Mouse (Mus musculus): ENCODE data around the gene Klk1b5. TPM values are rescaled to one million over a fixed set of nuclear protein-coding genes. Genes with fewer than 3 reads are reported as not detected.
"Not testable (repeated sequence)": the region's sequence is repeated elsewhere in the genome, so short reads cannot be mapped to it uniquely, and the experiment has no call there.

Klk1b5 gene
- not detected in 2 replicates for polyA plus RNA-seq (2015; fragmentation: Nextera tagmentation; extraction: Ambion mirVana)

DNA sequence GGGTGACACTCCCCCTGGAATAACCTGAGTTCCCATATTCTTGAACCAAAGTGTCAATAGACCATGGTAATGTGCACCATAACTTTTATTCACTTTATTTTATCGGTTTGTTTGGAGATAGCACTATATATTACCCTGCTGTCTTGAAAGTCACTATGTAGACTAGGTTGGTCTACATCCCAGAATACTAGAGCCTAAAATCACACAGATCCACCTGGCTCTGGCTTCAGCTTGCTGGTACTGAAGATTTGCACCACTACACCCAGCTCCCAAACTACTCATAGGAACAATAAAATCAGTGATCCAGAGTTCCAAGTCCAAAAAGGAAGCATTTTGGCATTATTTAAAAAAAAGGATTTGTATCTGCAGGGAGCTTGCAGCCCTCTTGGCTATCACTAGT is at the start of gene Klk1b5:
Gene Klk1b5, plus strand, starts transcription at position 301 of the 400 bp plus-strand sequence.
- Histone ChIP-seq H3K4me2 (no peak within 1 kb of the TSS), H3K27me3 (no peaks in the 10 kb centered on the region), H3K9ac (no peak within 1 kb of the TSS), H3K36me3 (no peaks in the 10 kb centered on the region), H3K4me3 (no peak within 1 kb of the TSS), H3K4me1 (replicated peaks) (no peaks in the 10 kb centered on the region), H3K9me3 (no peaks in the 10 kb centered on the region), H3K27ac (replicated peaks) (no peak within 1 kb of the TSS)
- 97% methylated on average over 1 of the region's 1 CpGs for WGBS
- no peak for ATAC-seq (ENCODE audit: low FRiP score, low read depth)

DNA sequence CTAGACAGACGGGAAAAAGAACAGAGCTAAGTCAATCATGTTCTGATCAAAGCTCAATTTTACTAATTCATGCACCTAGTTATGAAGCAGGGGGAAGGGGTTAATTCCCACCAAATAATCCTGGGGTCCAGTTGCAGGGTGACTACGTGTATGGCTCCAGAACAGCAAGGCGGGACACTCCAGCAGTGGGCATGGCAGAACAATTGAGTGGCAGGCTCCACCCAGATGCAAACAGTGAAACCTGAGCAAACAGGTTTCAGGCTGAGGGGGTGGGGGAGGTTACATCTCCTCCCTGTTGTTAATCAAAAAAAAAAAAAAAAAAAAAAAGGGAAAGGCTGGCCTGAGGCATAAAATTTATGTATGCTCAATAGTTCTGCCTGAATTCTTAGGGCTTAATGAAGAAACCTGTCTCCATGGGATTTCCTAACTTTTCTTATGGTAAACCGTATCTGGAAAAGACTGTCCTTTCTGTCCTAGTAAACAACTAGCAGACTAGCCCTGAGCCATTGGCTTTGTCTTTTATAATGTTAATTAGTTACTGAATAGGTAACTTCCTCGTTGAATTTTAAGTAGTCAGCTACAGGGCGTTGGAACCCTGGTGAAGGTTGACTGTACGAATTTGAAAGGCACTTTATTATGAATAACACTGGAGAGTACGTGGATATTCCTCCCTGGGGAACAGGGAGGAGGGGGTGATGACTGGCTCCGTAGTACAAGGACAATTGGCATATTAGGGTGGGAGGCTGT is 36.3 kb upstream of the Klk1b5 start:
- H3K4me2 ChIP-seq = no peak overlapping the region
- H3K27me3 ChIP-seq = no peaks in the 10 kb centered on the region
- 44% methylated on average over 9 of the region's 9 CpGs for WGBS
- H3K4me1 ChIP-seq (replicated peaks) = no peaks in the 10 kb centered on the region
- no peaks in the 10 kb centered on the region for H3K9me3 ChIP-seq
- no peak for ATAC-seq (ENCODE audit: low FRiP score, low read depth)
- no peak overlapping the region for H3K9ac ChIP-seq
- H3K27ac ChIP-seq (replicated peaks) = no peak overlapping the region
- no peak overlapping the region for H3K4me3 ChIP-seq
- H3K36me3 ChIP-seq = no peaks in the 10 kb centered on the region

DNA sequence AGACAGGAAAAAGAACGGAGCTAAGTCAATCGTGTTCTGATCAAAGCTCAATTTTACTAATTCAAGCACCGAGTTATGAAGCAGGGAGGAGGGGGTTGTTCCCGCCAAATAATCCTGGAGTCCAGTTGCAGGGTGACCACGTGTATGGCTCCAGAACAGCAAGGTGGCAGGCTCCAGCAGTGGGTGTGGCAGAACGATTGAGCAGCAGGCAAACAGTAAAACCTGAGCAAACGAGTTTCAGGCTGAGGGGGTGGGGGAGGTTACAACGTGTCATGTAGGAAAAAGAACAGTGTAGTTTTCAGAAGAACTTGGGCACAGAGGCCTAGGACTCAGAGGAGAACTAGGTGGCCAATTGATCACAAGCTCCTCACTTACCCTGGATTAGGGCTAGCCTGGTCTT is 29.2 kb upstream of the Klk1b5 start:
- not testable (repeated sequence) for H3K9me3 ChIP-seq; H3K9ac ChIP-seq; H3K4me1 ChIP-seq (replicated peaks); H3K27ac ChIP-seq (replicated peaks); H3K27me3 ChIP-seq; H3K36me3 ChIP-seq; H3K4me2 ChIP-seq; ATAC-seq (ENCODE audit: low FRiP score, low read depth); H3K4me3 ChIP-seq
- WGBS = 75% methylated on average over 8 of the region's 8 CpGs

DNA sequence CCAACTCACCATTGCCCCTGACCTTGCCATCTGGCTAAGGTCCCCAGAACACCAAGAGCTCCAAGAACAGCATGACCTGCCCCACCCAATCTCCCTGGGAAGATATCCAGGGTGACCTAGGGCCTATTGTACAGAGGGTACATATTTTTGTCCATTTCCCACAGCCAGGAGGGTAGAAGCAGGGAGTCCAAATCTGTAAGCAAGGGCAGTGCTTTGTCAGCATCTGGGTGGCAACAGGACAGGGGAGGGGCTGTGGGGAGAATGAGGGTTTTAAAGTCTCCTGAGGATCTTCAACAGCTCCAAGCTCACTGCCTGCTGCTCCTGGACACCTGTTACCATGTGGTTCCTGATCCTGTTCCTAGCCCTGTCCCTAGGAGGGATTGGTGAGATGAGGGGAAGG is 27.8 kb upstream of the Klk1b5 start, which contains the start of gene Klk1b24:
Gene Klk1b24, plus strand, starts transcription at position 301 of the 400 bp plus-strand sequence.
- not testable (repeated sequence) for H3K4me3 ChIP-seq, H3K4me2 ChIP-seq

DNA sequence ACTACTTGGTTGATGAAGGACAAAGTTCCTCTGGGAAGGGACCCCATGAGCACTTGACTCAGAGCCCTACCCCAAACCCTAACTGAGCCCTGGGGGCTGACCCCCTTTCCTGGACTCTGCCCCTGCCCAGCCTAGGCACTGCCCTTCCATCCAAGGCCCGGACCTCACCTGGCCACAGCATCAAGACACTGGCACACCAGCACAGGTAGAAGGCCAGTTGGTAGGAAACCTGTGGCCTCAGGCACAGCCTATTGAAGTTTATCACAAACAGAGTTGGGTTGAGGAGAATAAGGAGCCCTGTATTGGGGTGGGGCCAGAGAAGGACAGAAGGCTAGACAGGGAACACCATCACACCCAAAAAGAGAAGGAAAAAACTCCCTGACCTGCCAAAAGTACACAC is 22.3 kb upstream of the Klk1b5 start:
- H3K9ac ChIP-seq; ATAC-seq (ENCODE audit: low FRiP score, low read depth); H3K27me3 ChIP-seq; H3K4me3 ChIP-seq; H3K27ac ChIP-seq (replicated peaks); H3K4me1 ChIP-seq (replicated peaks); H3K36me3 ChIP-seq; H3K9me3 ChIP-seq; H3K4me2 ChIP-seq: not testable (repeated sequence)
- WGBS = 88% methylated on average over 1 of the region's 1 CpGs

More for the DNA sequence above, 27.8 kb upstream of the Klk1b5 start, which contains the start of gene Klk1b24:
- H3K36me3 ChIP-seq; ATAC-seq (ENCODE audit: low FRiP score, low read depth); H3K27me3 ChIP-seq; H3K27ac ChIP-seq (replicated peaks); H3K9me3 ChIP-seq; H3K9ac ChIP-seq; H3K4me1 ChIP-seq (replicated peaks): not testable (repeated sequence)

DNA sequence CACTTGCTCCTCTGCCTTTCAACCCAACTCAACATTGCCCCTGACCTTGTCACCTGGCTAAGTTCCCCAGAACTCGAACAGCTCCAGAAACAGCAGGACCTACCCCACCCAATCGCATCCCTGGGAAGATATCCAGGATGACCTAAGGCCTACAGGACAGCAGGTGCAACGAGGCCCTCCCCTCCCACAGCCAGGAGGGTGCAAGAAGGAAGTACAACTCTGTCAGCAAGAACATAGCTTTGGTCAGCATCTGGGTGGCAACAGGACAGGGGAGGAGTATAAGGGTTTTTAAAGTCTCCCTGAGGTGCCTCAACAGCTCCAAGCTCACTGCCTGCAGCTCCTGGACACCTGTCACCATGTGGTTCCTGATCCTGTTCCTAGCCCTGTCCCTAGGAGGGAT is 17.9 kb upstream of the Klk1b5 start, which contains the start of gene Klk1b3:
Gene Klk1b3, plus strand, starts transcription at position 301 of the 400 bp plus-strand sequence.
- 63% methylated on average over 3 of the region's 3 CpGs for WGBS
- H3K9me3 ChIP-seq = no peaks in the 10 kb centered on the region
- H3K36me3 ChIP-seq = no peaks in the 10 kb centered on the region
- no peak for ATAC-seq (ENCODE audit: low FRiP score, low read depth)
- no peak within 1 kb of the TSS for H3K27ac ChIP-seq (replicated peaks)
- H3K4me2 ChIP-seq = no peak within 1 kb of the TSS
- H3K27me3 ChIP-seq = no peaks in the 10 kb centered on the region
- H3K9ac ChIP-seq = no peak within 1 kb of the TSS
- no peak within 1 kb of the TSS for H3K4me3 ChIP-seq
- H3K4me1 ChIP-seq (replicated peaks) = no peaks in the 10 kb centered on the region

DNA sequence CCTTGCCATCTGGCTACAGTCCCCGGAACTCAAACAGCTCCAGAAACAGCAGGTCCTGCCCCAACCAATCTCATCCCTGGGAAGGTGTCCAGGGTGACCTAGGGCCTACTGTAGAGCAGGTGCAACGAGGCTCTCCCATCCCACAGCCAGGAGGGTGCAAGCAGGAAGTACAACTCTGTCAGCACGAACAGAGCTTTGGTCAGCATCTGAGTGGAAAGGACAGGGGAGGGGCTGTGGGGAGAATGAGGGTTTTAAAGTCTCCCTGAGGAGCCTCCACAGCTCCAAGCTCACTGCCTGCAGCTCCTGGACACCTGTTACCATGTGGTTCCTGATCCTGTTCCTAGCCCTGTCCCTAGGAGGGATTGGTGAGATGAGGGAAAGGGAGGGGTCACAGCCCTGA is 8.6 kb upstream of the Klk1b5 start, which contains the start of gene Klk1b4:
Gene Klk1b4, plus strand, starts transcription at position 301 of the 400 bp plus-strand sequence.
- H3K27me3 ChIP-seq; ATAC-seq (ENCODE audit: low FRiP score, low read depth); H3K9me3 ChIP-seq; H3K4me1 ChIP-seq (replicated peaks); H3K27ac ChIP-seq (replicated peaks); H3K4me2 ChIP-seq; H3K9ac ChIP-seq; H3K4me3 ChIP-seq; H3K36me3 ChIP-seq: not testable (repeated sequence)
- 60% methylated on average over 3 of the region's 3 CpGs for WGBS

DNA sequence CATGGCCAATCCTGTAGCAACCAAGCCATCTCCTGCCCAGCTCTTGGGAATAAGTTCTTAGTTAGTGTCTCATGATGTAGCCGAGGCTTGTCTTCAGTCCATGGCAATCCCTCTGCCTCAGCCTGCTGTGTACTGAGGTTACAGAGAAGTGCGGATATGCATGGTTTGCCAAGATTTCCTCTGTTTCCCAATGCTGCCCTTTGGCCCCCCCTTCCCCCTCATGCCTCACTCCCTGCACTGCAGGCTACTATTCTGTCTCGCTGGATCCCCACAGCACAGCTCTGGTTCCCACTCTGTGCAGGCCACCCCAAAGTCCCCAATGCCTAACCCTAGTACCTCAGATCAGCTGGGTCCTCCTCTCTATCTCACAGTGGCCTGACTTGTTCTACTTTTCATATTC is 7.4 kb upstream of the Klk1b5 start:
- no peak for ATAC-seq (ENCODE audit: low FRiP score, low read depth)
- no peaks in the 10 kb centered on the region for H3K9me3 ChIP-seq
- H3K4me2 ChIP-seq = no peak overlapping the region
- no peak overlapping the region for H3K9ac ChIP-seq
- H3K27me3 ChIP-seq = no peaks in the 10 kb centered on the region
- H3K4me1 ChIP-seq (replicated peaks) = no peaks in the 10 kb centered on the region
- H3K4me3 ChIP-seq = no peak overlapping the region
- 77% methylated on average over 3 of the region's 3 CpGs for WGBS
- no peak overlapping the region for H3K27ac ChIP-seq (replicated peaks)
- no peaks in the 10 kb centered on the region for H3K36me3 ChIP-seq

DNA sequence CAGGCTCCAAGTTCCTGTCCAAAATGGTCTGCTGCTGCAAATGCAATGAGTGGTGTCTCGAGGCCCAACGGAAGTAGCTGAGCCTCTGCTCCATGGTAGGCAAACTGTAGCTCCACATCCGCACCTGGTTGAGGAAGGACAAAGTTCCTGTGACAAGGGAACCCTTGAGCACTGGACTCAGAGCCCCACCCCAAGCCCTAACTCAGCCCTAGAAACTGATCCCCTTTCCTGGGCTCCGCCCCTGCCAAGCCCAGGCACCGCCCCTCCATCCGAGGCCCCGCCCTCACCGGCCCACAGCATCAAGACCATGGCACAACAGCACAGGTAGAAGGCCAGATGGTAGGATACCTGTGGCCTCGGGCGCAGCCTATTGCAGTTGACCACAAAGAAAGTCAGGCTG is 5.9 kb downstream of the Klk1b5 start:
- not testable (repeated sequence) for H3K9ac ChIP-seq; H3K4me2 ChIP-seq; ATAC-seq (ENCODE audit: low FRiP score, low read depth); H3K4me3 ChIP-seq; H3K4me1 ChIP-seq (replicated peaks); H3K27ac ChIP-seq (replicated peaks); H3K9me3 ChIP-seq; H3K27me3 ChIP-seq; H3K36me3 ChIP-seq
- WGBS = 78% methylated on average over 10 of the region's 10 CpGs

DNA sequence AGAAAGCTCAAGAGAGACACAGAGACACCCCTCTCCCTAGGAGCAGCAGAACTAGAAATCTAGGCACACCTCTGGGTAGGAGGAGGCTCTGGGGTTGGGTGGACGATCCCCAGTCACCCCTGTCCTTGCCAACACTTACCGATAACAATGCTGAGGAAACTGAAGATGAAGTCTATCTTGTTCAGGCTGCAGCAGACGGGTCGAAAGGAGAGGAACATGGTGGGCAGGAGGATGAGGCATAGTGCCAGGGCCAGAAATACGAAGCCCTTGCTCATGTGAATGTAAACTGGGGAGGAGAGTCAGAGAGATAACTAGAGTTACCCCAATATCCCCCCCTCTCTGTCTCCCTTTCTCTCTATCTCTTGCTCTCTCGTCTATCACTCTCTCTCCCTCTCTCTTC is 6.6 kb downstream of the Klk1b5 start:
- H3K4me3 ChIP-seq; H3K4me1 ChIP-seq (replicated peaks); H3K9ac ChIP-seq; H3K4me2 ChIP-seq; H3K27ac ChIP-seq (replicated peaks); H3K9me3 ChIP-seq; ATAC-seq (ENCODE audit: low FRiP score, low read depth); H3K27me3 ChIP-seq; H3K36me3 ChIP-seq: not testable (repeated sequence)
- 77% methylated on average over 6 of the region's 6 CpGs for WGBS

DNA sequence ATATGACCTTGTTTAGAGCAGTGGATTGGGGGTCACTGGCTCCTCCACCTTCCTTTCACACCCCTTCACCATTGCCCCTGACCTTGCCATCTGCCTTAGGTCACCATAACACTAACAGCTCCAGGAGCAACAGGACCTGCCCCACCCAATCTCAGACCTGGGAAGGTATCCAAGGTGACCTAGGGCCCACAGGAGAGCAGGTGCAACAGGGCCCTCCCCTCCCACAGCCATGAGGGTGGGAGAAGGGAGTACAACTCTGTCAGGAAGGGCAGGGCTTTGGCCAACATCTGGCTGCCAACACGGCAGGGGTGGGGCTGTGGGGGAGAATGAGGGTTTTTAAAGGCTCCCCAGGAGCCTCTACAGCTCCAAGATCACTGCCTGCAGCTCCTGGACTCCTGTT is 9.3 kb downstream of the Klk1b5 start, which contains the start of gene Klk1:
Gene Klk1, plus strand, starts transcription at position 285 of the 400 bp plus-strand sequence.
- ATAC-seq (ENCODE audit: low FRiP score, low read depth) = no peak
- H3K36me3 ChIP-seq = no peaks in the 10 kb centered on the region
- H3K4me3 ChIP-seq = no peak within 1 kb of the TSS
- H3K27ac ChIP-seq (replicated peaks) = no peak within 1 kb of the TSS
- 43% methylated on average over 1 of the region's 1 CpGs for WGBS
- H3K27me3 ChIP-seq = no peaks in the 10 kb centered on the region
- no peaks in the 10 kb centered on the region for H3K4me1 ChIP-seq (replicated peaks)
- no peaks in the 10 kb centered on the region for H3K9me3 ChIP-seq
- no peak within 1 kb of the TSS for H3K9ac ChIP-seq
- H3K4me2 ChIP-seq = no peak within 1 kb of the TSS

DNA sequence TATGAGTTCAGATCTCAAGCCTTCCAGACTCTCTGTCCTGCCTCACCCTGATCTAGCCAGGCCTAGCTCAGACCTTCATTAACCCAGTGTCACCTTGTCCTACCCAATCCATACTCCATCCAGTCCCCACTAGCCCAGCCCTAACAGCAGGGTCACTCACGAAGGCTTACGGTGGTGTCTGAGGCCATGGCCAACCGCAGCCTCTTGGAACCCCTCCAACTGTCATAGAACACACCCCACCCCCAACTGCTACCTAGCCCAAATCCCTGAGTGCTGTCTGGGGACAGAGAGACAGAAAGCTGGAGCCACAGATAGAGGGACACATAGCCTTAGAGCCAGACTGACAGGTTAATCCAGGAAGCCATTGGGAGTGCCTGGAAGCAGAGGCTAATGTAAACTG is 20.2 kb downstream of the Klk1b5 start, which contains the start of gene Gm36864:
Gene Gm36864, plus strand, starts transcription at position 269 of the 400 bp plus-strand sequence.
- H3K36me3 ChIP-seq = no peaks in the 10 kb centered on the region
- no peak within 1 kb of the TSS for H3K27ac ChIP-seq (replicated peaks)
- H3K4me1 ChIP-seq (replicated peaks) = no peaks in the 10 kb centered on the region
- no peak within 1 kb of the TSS for H3K4me3 ChIP-seq
- no peaks in the 10 kb centered on the region for H3K27me3 ChIP-seq
- WGBS = 88% methylated on average over 3 of the region's 3 CpGs
- H3K4me2 ChIP-seq = no peak within 1 kb of the TSS
- no peak for ATAC-seq (ENCODE audit: low FRiP score, low read depth)
- H3K9ac ChIP-seq = no peak within 1 kb of the TSS
- no peaks in the 10 kb centered on the region for H3K9me3 ChIP-seq

DNA sequence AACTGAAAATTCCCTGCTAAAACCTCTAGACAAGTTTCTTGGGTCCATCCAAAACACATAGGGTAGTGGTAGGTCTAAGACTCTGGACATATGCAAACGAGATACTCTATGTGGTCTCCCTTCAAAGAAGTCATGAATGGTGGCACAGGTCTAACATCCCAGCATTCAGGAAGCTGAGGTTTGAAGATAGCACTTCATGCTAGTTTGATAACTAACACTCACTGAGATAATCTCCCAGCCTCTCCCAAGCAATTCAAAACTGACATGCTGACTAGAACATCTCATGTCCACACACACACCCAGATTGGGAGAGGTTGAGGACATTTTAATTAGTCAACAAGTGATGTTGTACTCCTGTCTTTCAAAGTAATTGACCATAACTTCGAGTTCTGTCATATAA is 24.2 kb downstream of the Klk1b5 start:
- Histone ChIP-seq H3K9ac (no peak overlapping the region), H3K9me3 (no peaks in the 10 kb centered on the region), H3K36me3 (no peaks in the 10 kb centered on the region), H3K27me3 (no peaks in the 10 kb centered on the region), H3K4me2 (no peak overlapping the region), H3K27ac (replicated peaks) (no peak overlapping the region), H3K4me1 (replicated peaks) (no peaks in the 10 kb centered on the region), H3K4me3 (no peak overlapping the region)
- ATAC-seq (ENCODE audit: low FRiP score, low read depth) = no peak
- 58% methylated on average over 2 of the region's 2 CpGs for WGBS

Data from hindbrain, embryonic 15.5 days (tissue).